Mouse (Mus musculus) midbrain, postnatal 0 days (tissue): ENCODE measurements around the gene Vwa3a. TPM values are rescaled to one million over a fixed set of nuclear protein-coding genes. Genes with fewer than 3 reads are reported as not detected.

Source experiments
- ATAC-seq: fragments of 200-750 bp; cut with Nextera tagmentation; 2 replicates; pipeline ENCODE4 v1.8.0; 2017; ENCODE audit warnings: moderate number of reproducible peaks, mild to moderate bottlenecking, moderate TSS enrichment, moderate library complexity; ENCODE audit not compliant: low FRiP score
- DNase-seq: peaks from one replicate; pipeline ENCODE4 v3.0.0-alpha.2; 2015; ENCODE audit warnings: low spot score
- H3K27ac ChIP-seq: fragments of 300-500 bp; sonication (generic); 2 replicates; pipeline ENCODE4 v1.5.1; 2014; ENCODE audit warnings: low read depth, mild to moderate bottlenecking, low read length, mixed read lengths
- H3K27me3 ChIP-seq: fragments of 300-500 bp; sonication (generic); 2 replicates; pipeline ENCODE4 v1.6.1; 2014; ENCODE audit warnings: low read length, control low read depth, mixed read lengths; ENCODE audit not compliant: insufficient read depth
- H3K36me3 ChIP-seq: fragments of 300-500 bp; sonication (generic); 2 replicates; pipeline ENCODE4 v1.6.1; 2014; ENCODE audit warnings: low read length, control low read depth, mixed read lengths; ENCODE audit not compliant: insufficient read depth
- H3K4me1 ChIP-seq: fragments of 300-500 bp; sonication (generic); 2 replicates; pipeline ENCODE4 v1.6.1; 2014; ENCODE audit warnings: mild to moderate bottlenecking, control low read depth, antibody characterized with exemption, low read length, mixed read lengths; ENCODE audit not compliant: insufficient read depth
- H3K4me2 ChIP-seq: fragments of 300-500 bp; sonication (generic); 2 replicates; pipeline ENCODE4 v1.6.1; 2014; ENCODE audit warnings: low read depth, mild to moderate bottlenecking, low read length, mixed read lengths; ENCODE audit not compliant: poor library complexity, severe bottlenecking
- H3K4me3 ChIP-seq: fragments of 300-500 bp; sonication (generic); 2 replicates; pipeline ENCODE4 v1.5.1; 2014; ENCODE audit warnings: low read depth, mild to moderate bottlenecking, low read length, moderate library complexity
- H3K9ac ChIP-seq: fragments of 300-500 bp; sonication (generic); replicated peaks from 2 replicates; pipeline ENCODE4 v1.6.1; 2014; ENCODE audit warnings: mild to moderate bottlenecking, low read length, moderate library complexity, mixed read lengths; ENCODE audit not compliant: poor library complexity, severe bottlenecking
- H3K9me3 ChIP-seq: fragments of 300-500 bp; sonication (generic); 2 replicates; pipeline ENCODE4 v1.6.1; 2016; ENCODE audit warnings: low read length, control low read depth
- CTCF ChIP-seq: IDR thresholded peaks from 2 replicates; pipeline ENCODE4 v1.5.1; 2016; ENCODE audit warnings: antibody characterized with exemption, mild to moderate bottlenecking
- WGBS: fragments of 180-500 bp; shearing (Covaris S2); extraction: QIAGEN DNeasy Blood & Tissue Kit; methylation state at CpG from one replicate; pipeline ENCODE4 v1.1.7; 2014; 5-methylcytosine and 5-hydroxymethylcytosine counted together
- polyA plus RNA-seq: library from polyadenylated mRNA; unstranded; fragments of >200 nt; fragmentation: Nextera tagmentation; extraction: Ambion mirVana; gene quantifications from 2 replicates; pipeline ENCODE4 v1.2.1, GENCODE M21; 2015
- total RNA-seq: library from RNA; depleted of rRNA; stranded (reverse); fragments of >200 nt; gene quantifications from 2 replicates; pipeline ENCODE4 v1.2.3, GENCODE M21; 2014

Gene Vwa3a
- total and polyA plus RNA-seq, 2 experiments from 2014 or later, result 1.6 to 2.3 TPM

DNA sequence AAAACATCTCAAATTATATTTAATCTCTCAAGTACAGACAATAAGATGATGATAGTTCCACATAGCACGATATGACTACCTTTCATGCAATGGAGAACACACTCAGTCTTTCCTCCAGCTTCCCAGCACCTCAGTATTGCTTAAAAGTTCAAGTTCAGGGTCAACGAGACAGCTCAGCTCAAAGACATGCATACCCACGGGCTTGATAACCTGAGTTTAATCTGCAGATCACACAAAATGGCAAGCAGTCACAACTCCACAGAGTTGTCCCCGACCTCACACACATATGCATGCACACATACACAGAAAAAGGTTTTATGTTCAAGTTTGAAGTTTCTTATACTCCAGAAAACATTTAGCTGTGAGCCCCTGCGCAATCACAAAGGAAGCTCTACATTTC is 18.1 kb upstream of the Vwa3a start:
- Histone ChIP-seq H3K9me3 (no peaks in the 10 kb centered on the region), H3K36me3 (no peaks in the 10 kb centered on the region), H3K27ac (no peak overlapping the region), H3K9ac (no peak overlapping the region), H3K27me3 (no peaks in the 10 kb centered on the region), H3K4me1 (peaks cover 4% of the 10 kb centered on the region; the same call in 1 of the 2 replicates), H3K4me2 (no peak overlapping the region), H3K4me3 (no peak overlapping the region)
- TF ChIP-seq CTCF, result no peak
- 93% methylated on average over 5 of the region's 5 CpGs for WGBS
- no peak for ATAC-seq
- no peak for DNase-seq

DNA sequence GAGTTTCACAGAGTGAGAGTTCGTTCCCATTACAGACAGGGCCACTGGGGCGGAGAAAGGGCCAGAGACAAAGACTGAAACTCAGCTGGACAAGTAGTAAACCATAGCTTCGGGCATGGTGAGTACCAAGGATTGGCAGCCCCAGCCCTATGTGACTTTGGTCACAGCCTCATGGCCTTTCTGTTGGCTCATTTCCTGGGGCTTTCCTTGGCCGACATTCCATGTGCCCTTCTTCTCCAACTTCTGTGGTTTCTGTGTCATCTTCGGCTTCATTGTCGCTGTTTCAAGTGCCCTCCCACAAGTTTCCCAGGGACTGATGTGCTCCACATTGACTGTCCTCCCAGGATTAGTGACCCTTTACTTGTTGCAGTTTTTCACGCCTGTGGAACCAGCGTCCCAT is 17.7 kb upstream of the Vwa3a start:
- WGBS, result 90% methylated on average over 8 of the region's 8 CpGs
- Histone ChIP-seq H3K9me3 (no peaks in the 10 kb centered on the region), H3K4me3 (no peak overlapping the region), H3K36me3 (no peaks in the 10 kb centered on the region), H3K4me2 (no peak overlapping the region), H3K9ac (no peak overlapping the region), H3K27ac (no peak overlapping the region), H3K27me3 (no peaks in the 10 kb centered on the region), H3K4me1 (peaks cover 4% of the 10 kb centered on the region; the same call in 1 of the 2 replicates)
- ATAC-seq (no peak), DNase-seq (no peak)
- TF ChIP-seq CTCF, result no peak

DNA sequence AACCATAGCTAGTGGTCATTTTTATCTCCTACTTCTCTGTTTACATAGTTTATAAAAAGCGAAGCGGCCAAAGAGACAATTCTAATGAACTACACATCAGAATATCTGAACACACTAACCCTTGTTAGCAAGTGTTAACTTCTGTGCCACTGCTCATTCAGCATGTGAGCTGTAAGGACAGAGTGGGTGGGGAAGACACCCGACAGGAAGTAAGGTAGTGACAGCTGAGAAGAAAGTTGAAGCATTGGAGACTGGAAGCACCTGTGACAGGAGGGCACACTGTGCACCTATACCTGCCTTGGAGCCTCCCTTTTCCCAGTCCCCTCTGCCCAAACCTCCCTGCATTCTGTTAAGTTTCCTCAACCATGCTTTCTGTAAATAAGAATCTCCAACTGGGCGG is 17.1 kb upstream of the Vwa3a start:
- no peak for TF ChIP-seq CTCF
- no peak for DNase-seq
- Histone ChIP-seq H3K4me3 (no peak overlapping the region), H3K9ac (no peak overlapping the region), H3K27ac (no peak overlapping the region), H3K27me3 (no peaks in the 10 kb centered on the region), H3K36me3 (no peaks in the 10 kb centered on the region), H3K4me2 (no peak overlapping the region), H3K9me3 (no peaks in the 10 kb centered on the region), H3K4me1 (peaks cover 4% of the 10 kb centered on the region; the same call in 1 of the 2 replicates)
- ATAC-seq, result no peak
- WGBS, result 92% methylated on average over 4 of the region's 4 CpGs

DNA sequence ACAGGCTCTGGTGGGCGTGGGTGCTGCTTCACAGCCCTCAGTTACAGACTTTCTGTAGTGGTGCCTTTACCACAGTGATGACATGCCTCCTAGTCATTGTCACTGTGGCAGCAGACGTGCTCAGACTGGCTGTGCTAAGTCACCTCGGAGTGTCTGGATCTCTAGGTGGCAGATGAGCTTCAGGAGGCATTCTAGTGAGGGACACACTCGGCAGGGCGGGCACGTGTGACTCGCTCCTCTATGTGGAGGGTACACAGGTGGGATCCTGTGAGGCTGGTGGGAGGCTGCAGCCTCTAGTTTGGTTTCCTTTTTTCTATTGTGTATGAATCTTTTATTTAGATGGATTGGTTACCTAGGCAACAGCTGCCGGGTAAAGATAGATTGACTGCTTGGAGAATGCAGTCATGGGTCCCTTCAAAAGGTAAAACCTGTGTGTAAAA is 16.3 kb upstream of the Vwa3a start:
- WGBS, result 29% methylated on average over 8 of the region's 8 CpGs
- H3K27me3 ChIP-seq, result no peaks in the 10 kb centered on the region
- H3K4me1 ChIP-seq, result peaks cover 4% of the 10 kb centered on the region; the same call in 1 of the 2 replicates
- ATAC-seq (peak; percentile 58), DNase-seq (peak; percentile 19)
- H3K9ac ChIP-seq, result no peak overlapping the region
- H3K4me3 ChIP-seq, result no peak overlapping the region
- H3K27ac ChIP-seq, result peak overlapping the region; percentile 69
- H3K9me3 ChIP-seq, result no peaks in the 10 kb centered on the region
- TF ChIP-seq CTCF, result no peak
- H3K4me2 ChIP-seq, result peak overlapping the region; percentile 23; the same call in 1 of the 2 replicates
- peaks cover under 1% of the 10 kb centered on the region; the same call in 1 of the 2 replicates for H3K36me3 ChIP-seq

DNA sequence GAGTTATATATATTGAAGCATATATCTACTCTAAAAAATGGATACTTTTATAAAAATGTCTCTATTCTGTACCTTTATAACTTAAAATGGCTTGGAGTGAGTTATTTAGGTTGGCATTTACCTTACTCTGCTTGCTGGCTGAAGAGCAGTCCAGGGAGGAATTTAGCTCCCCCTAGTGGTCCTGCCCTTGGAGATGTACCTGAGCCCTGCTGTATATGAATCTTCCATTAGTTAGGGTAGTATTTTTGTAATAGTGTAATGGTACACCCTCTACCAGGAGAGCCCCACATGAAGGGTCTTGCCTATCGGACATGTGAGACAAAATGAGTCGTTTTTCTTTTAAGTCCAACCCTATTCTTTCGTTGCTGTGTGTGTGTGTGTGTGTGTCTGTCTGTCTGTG is 11.5 kb upstream of the Vwa3a start:
- Histone ChIP-seq H3K4me3 (no peak overlapping the region), H3K36me3 (peaks cover 4% of the 10 kb centered on the region; the same call in 1 of the 2 replicates), H3K9me3 (no peaks in the 10 kb centered on the region), H3K9ac (no peak overlapping the region), H3K27me3 (no peaks in the 10 kb centered on the region), H3K4me1 (peaks cover 3% of the 10 kb centered on the region; the same call in 1 of the 2 replicates), H3K27ac (no peak overlapping the region), H3K4me2 (no peak overlapping the region)
- ATAC-seq, result no peak
- DNase-seq, result no peak
- 85% methylated on average over 3 of the region's 3 CpGs for WGBS
- peak; percentile 59 for TF ChIP-seq CTCF

DNA sequence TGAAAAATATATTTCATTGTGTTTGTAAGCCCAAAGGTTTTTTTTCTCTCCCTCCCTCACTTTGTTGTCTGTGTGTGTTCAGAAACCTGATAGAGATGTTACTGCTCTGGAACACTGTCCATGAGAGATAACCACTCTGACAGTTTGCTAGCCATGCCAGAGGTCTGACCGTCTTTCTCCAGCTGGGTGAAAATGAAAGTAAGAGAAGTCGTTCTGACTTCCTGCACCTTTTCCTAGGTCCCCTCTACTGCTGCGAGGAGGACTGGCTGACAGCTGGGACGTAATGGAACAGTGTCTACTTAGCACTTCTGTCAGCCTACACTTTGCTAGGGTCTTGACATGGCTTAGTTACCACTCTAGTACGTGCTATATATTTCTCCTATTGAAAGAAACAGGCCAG is 9.5 kb upstream of the Vwa3a start:
- Histone ChIP-seq H3K4me3 (no peak overlapping the region), H3K9me3 (no peaks in the 10 kb centered on the region), H3K27ac (no peak overlapping the region), H3K36me3 (peaks cover 4% of the 10 kb centered on the region; the same call in 1 of the 2 replicates), H3K4me2 (no peak overlapping the region), H3K4me1 (no peaks in the 10 kb centered on the region), H3K9ac (no peak overlapping the region), H3K27me3 (no peaks in the 10 kb centered on the region)
- ATAC-seq (no peak), DNase-seq (no peak)
- WGBS, result 86% methylated on average over 5 of the region's 5 CpGs
- TF ChIP-seq CTCF, result no peak
